Mouse (Mus musculus) hindbrain, embryonic 14.5 days (tissue): ENCODE results near the gene Notch2. TPM values are rescaled to one million over a fixed set of nuclear protein-coding genes. Genes with fewer than 3 reads are reported as not detected.
A peak's percentile ranks its signal among the peaks of the same experiment; 100 is the strongest.

ENCODE experiments used
- ATAC-seq: fragments of 200-750 bp; cut with Nextera tagmentation; 2 replicates; pipeline ENCODE4 v1.8.0; 2017; ENCODE audit warnings: moderate number of reproducible peaks, mild to moderate bottlenecking, moderate TSS enrichment, moderate library complexity; ENCODE audit not compliant: low FRiP score
- DNase-seq: peaks from one replicate; pipeline ENCODE4 v3.0.0-alpha.2; 2015; ENCODE audit warnings: low spot score
- H3K27ac ChIP-seq: fragments of 300-500 bp; sonication (generic); 2 replicates; pipeline ENCODE4 v1.5.1; 2014; ENCODE audit warnings: mild to moderate bottlenecking, moderate library complexity
- H3K27me3 ChIP-seq: fragments of 300-500 bp; sonication (generic); 2 replicates; pipeline ENCODE4 v1.6.1; 2014; ENCODE audit warnings: mild to moderate bottlenecking, low read length, mixed read lengths; ENCODE audit not compliant: control insufficient read depth, insufficient read depth
- H3K36me3 ChIP-seq: fragments of 300-500 bp; sonication (generic); replicated peaks from 2 replicates; pipeline ENCODE4 v1.6.1; 2014; ENCODE audit not compliant: control insufficient read depth, insufficient read depth
- H3K4me1 ChIP-seq: fragments of 300-500 bp; sonication (generic); replicated peaks from 2 replicates; pipeline ENCODE4 v1.6.1; 2014; ENCODE audit warnings: antibody characterized with exemption, low read length, mixed read lengths; ENCODE audit not compliant: control insufficient read depth, insufficient read depth
- H3K4me2 ChIP-seq: fragments of 300-500 bp; sonication (generic); replicated peaks from 2 replicates; pipeline ENCODE4 v1.6.1; 2014; ENCODE audit warnings: mild to moderate bottlenecking, moderate library complexity
- H3K4me3 ChIP-seq: fragments of 300-500 bp; sonication (generic); replicated peaks from 2 replicates; pipeline ENCODE4 v1.5.1; 2014; ENCODE audit warnings: mild to moderate bottlenecking, low read length
- H3K9ac ChIP-seq: fragments of 300-500 bp; sonication (generic); 2 replicates; pipeline ENCODE4 v1.6.1; 2014
- H3K9me3 ChIP-seq: fragments of 300-500 bp; sonication (generic); 2 replicates; pipeline ENCODE4 v1.6.1; 2016; ENCODE audit warnings: low read length; ENCODE audit not compliant: control insufficient read depth
- WGBS: fragments of 180-500 bp; shearing (Covaris S2); extraction: QIAGEN DNeasy Blood & Tissue Kit; methylation state at CpG from one replicate; pipeline ENCODE4 v1.1.7; 2014; 5-methylcytosine and 5-hydroxymethylcytosine counted together
- polyA plus RNA-seq: library from polyadenylated mRNA; unstranded; fragments of >200 nt; fragmentation: Nextera tagmentation; extraction: Ambion mirVana; gene quantifications from 2 replicates; pipeline ENCODE4 v1.2.1, GENCODE M21; 2014

Gene Notch2
- 14.8 and 15.2 TPM in 2 replicates for polyA plus RNA-seq

DNA sequence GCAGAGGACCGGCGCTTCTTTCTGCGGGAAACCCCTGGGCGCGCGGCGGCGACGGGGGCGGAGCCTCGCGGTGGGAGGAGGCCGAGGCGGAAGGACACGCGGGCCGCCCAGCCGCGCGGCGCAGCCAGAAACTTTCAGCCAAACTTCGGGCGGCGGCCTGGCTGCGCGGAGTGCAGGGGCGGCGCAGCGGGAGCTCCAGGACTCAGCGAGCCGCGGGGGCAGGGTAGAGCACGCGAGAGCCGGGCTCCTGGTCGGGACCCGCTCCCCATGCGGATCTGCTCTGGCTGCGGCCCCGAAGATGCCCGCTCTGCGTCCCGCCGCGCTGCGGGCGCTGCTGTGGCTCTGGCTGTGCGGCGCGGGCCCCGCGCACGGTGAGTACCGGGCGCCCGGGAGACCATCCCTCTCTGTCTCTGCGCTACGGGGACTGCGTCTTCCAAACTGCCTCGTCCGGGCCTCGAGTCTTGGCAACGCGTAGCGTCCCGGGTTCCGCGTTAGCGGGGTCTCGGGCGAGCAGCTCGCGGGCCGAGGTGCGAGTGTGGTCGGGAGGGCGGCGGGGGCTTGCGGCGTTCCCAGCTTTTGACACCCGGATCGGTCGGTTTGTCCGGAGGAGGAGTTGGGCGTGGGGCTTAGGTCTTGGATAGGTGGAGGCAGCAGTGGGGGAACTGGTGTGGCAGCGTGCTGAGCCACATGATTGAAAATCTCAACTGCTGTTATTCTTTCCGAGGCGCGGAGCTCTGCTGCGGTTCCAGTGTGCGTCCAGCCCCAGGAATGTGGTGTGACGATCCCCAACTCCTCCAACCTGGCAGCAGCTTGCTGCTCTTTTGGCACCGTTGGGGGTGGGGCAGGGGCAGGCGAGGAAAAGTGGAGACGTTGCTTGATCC lies at the start of gene Notch2:
Gene Notch2, plus strand, starts transcription at position 127 of the 881 bp plus-strand sequence.
- no peaks in the 10 kb centered on the region for H3K9me3 ChIP-seq
- no peaks in the 10 kb centered on the region; the same call in 1 of the 2 replicates for H3K4me1 ChIP-seq
- no peaks in the 10 kb centered on the region for H3K36me3 ChIP-seq
- H3K4me3 ChIP-seq, result peak within 1 kb of the TSS; percentile 86
- H3K4me2 ChIP-seq, result peak within 1 kb of the TSS; percentile 84
- peak within 1 kb of the TSS; percentile 72 for H3K9ac ChIP-seq
- peaks cover 8% of the 10 kb centered on the region for H3K27me3 ChIP-seq
- H3K27ac ChIP-seq, result peak within 1 kb of the TSS; percentile 74; the same call in 1 of the 2 replicates
- ATAC-seq, result peak; percentile 87
- DNase-seq, result peak; percentile 90
- WGBS, result under 1% methylated on average over 61 of the region's 95 CpGs

DNA sequence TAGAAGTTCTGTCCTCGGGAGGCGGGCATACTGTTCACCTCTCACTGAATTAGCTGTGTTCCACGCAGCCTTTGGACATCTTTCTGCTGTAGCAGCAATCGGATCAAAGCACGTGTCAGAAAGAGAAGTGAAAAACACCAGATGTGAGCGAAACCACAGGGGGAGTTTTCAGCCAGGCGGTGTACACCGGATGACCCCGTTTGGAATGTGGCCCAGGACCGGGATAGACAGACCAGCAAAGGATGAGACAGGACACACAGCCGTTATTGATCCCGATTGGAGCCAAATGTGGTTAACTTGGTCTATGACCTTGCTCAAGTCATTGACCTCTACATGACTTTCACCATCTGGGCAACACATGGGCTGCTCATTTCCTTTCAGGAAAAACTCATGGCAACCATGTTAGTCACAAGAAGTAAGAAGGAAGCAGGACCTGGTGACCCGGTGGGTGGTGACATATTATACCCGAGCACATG lies 48.4 kb upstream of the Notch2 start:
- ATAC-seq, result no peak
- DNase-seq, result no peak
- H3K27me3 ChIP-seq, result no peaks in the 10 kb centered on the region
- no peak overlapping the region for H3K9ac ChIP-seq
- 83% methylated on average over 14 of the region's 14 CpGs for WGBS
- H3K36me3 ChIP-seq, result no peaks in the 10 kb centered on the region
- peaks cover 5% of the 10 kb centered on the region for H3K4me1 ChIP-seq
- no peak overlapping the region for H3K4me2 ChIP-seq
- H3K4me3 ChIP-seq, result no peak overlapping the region
- H3K27ac ChIP-seq, result no peak overlapping the region
- no peaks in the 10 kb centered on the region for H3K9me3 ChIP-seq

DNA sequence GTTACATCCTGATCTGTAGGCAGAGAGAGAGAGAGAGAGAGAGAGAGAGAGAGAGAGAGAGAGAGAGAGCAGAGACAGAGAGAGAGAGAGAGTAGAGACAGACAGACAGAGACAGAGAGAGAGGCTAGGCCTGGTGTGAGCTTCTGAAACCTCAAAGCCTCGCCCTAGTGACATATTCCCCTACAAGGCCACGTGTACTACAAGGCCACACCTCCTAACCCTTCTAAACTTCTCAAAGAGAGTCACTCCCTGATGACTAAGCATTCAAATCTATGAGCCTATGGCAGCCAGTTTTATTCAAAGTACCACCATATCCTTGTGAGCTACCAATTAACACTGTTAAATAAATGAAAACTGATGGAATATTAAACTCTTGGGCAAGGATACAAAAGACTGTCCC lies 45.7 kb upstream of the Notch2 start:
- no peak overlapping the region for H3K4me3 ChIP-seq
- 0 out of 2 replicates have a peak, but pooled peaks cover 3% of the 10 kb centered on the region for H3K4me1 ChIP-seq
- H3K27ac ChIP-seq, result no peak overlapping the region
- no peak overlapping the region for H3K4me2 ChIP-seq
- DNase-seq (no peak), ATAC-seq (no peak)
- no peaks in the 10 kb centered on the region for H3K27me3 ChIP-seq
- no peaks in the 10 kb centered on the region for H3K36me3 ChIP-seq
- H3K9ac ChIP-seq, result no peak overlapping the region
- 51% methylated on average over 2 of the region's 2 CpGs for WGBS
- H3K9me3 ChIP-seq, result no peaks in the 10 kb centered on the region

DNA sequence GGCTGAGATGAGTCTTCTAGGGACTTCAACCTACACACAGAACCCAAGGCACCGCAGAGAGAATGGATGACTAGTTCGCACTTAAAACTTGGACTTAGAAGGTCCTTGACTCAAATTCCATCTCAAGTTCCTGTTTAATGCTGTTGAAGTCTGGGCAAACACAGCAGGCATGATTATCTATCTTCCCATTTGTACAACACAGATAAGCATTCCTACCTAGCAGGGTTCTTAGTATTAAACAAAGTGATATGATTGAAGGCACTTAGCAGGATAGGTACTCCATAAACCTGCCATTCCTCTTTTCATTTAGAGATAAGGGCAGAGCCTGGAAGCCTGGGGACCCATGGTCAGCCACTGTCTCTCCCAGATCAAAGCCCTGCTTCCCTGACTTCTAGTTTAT lies 45.1 kb upstream of the Notch2 start:
- H3K9ac ChIP-seq, result no peak overlapping the region
- 93% methylated on average over 2 of the region's 2 CpGs for WGBS
- DNase-seq, result no peak
- H3K27me3 ChIP-seq, result no peaks in the 10 kb centered on the region
- 0 out of 2 replicates have a peak, but pooled peaks cover 3% of the 10 kb centered on the region for H3K4me1 ChIP-seq
- H3K9me3 ChIP-seq, result no peaks in the 10 kb centered on the region
- H3K4me3 ChIP-seq, result no peak overlapping the region
- no peaks in the 10 kb centered on the region for H3K36me3 ChIP-seq
- no peak overlapping the region for H3K27ac ChIP-seq
- no peak for ATAC-seq
- H3K4me2 ChIP-seq, result no peak overlapping the region

DNA sequence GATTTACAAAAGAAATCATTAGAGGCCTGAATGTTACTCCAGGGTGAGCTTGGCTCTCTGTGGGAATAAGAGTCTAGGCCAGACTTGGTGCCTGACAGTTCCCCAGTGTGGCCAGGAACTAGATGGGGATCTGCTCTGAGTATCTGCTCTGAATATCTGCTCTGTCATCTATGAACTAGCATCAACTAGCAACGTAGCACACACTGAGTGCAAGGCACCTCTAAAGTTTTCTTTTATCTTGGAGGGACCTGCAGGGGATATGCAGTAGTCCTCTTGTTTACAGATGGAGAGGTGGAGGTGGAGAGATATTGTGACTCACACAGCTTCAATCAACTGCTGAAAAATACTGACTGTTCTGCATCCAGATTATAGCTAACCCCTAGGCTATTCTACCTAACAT lies 44.3 kb upstream of the Notch2 start:
- no peak for DNase-seq
- no peak overlapping the region for H3K9ac ChIP-seq
- no peaks in the 10 kb centered on the region for H3K27me3 ChIP-seq
- no peaks in the 10 kb centered on the region for H3K36me3 ChIP-seq
- H3K9me3 ChIP-seq, result no peaks in the 10 kb centered on the region
- ATAC-seq, result no peak
- H3K4me1 ChIP-seq, result 0 out of 2 replicates have a peak, but pooled peaks cover 3% of the 10 kb centered on the region
- WGBS, result 71% methylated on average over 1 of the region's 1 CpGs
- no peak overlapping the region for H3K4me3 ChIP-seq
- no peak overlapping the region for H3K4me2 ChIP-seq
- H3K27ac ChIP-seq, result no peak overlapping the region

DNA sequence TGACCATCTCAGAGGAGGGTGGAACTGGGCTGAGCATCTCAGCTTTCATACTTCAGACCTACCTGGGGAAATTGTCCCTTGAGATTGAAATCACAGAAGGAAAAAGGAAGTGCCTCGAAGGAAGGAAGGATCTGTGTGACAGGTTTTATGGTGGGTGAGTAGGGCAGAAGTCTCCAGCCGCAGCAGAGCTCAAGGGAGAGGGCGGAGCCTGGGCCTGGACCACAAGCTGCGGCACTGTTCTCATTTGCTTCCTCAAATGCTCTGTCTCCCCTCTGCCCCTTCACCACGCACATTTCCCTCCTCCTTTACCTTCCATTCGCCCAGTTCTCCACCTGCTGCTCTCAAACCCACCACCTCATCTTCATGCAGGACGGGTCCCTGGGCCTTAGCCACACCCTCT lies 42.2 kb upstream of the Notch2 start:
- H3K27me3 ChIP-seq, result no peaks in the 10 kb centered on the region
- no peak overlapping the region for H3K4me2 ChIP-seq
- 0 out of 2 replicates have a peak, but pooled peaks cover 3% of the 10 kb centered on the region for H3K4me1 ChIP-seq
- H3K9me3 ChIP-seq, result peaks cover 6% of the 10 kb centered on the region; the same call in 1 of the 2 replicates
- H3K36me3 ChIP-seq, result no peaks in the 10 kb centered on the region
- DNase-seq, result no peak
- no peak overlapping the region for H3K9ac ChIP-seq
- WGBS, result 21% methylated on average over 7 of the region's 7 CpGs
- H3K4me3 ChIP-seq, result no peak overlapping the region
- no peak for ATAC-seq
- no peak overlapping the region for H3K27ac ChIP-seq

DNA sequence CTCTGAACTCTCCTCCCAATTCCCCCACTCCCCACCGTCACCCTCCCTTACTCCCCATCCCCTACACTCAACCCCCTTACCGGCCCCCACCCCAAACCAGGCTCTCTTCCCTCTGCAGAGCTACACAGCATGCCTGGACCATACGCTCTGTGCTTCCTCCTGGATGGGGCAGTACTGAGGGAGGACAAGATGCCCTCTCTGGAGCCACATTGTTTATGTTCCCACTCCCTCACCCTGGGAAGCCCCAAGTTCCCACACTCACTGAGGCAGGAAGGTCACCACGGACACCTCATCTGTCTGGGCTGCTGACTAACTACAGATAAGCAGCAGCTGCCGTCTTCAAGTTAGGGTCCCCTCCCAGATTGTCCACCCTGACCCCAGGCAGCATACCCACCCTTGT lies 41.1 kb upstream of the Notch2 start:
- 64% methylated on average over 5 of the region's 5 CpGs for WGBS
- H3K27me3 ChIP-seq, result no peaks in the 10 kb centered on the region
- no peak overlapping the region for H3K27ac ChIP-seq
- H3K9ac ChIP-seq, result no peak overlapping the region
- H3K36me3 ChIP-seq, result no peaks in the 10 kb centered on the region
- no peak for DNase-seq
- peaks cover 6% of the 10 kb centered on the region; the same call in 1 of the 2 replicates for H3K9me3 ChIP-seq
- no peak overlapping the region for H3K4me3 ChIP-seq
- H3K4me1 ChIP-seq, result 0 out of 2 replicates have a peak, but pooled peaks cover 3% of the 10 kb centered on the region
- no peak for ATAC-seq
- H3K4me2 ChIP-seq, result no peak overlapping the region

DNA sequence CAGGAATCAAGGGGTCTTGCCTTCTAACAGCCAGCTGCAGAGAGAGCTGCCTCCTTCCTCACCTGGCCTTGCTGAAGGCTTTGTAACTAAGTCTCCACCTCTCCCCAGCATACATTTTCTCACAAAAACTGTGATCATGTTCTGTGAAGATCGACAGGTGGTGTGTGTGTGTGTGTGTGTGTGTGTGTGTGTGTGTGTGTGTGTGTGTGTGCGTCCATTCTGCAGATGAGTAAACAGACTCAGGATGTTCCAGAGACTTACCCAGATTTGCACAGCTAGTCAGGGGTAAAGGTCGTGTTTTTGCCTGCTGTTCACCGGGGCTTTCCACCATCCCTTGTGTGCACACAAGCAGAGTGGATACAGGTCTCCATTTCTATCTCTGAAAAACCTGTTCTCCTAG lies 40.6 kb upstream of the Notch2 start:
- no peak overlapping the region for H3K4me2 ChIP-seq
- H3K27me3 ChIP-seq, result no peaks in the 10 kb centered on the region
- no peaks in the 10 kb centered on the region for H3K36me3 ChIP-seq
- no peak overlapping the region for H3K9ac ChIP-seq
- ATAC-seq (no peak), DNase-seq (no peak)
- H3K27ac ChIP-seq, result no peak overlapping the region
- 0 out of 2 replicates have a peak, but pooled peaks cover 3% of the 10 kb centered on the region for H3K4me1 ChIP-seq
- H3K4me3 ChIP-seq, result no peak overlapping the region
- 79% methylated on average over 4 of the region's 4 CpGs for WGBS
- peaks cover 6% of the 10 kb centered on the region; the same call in 1 of the 2 replicates for H3K9me3 ChIP-seq

DNA sequence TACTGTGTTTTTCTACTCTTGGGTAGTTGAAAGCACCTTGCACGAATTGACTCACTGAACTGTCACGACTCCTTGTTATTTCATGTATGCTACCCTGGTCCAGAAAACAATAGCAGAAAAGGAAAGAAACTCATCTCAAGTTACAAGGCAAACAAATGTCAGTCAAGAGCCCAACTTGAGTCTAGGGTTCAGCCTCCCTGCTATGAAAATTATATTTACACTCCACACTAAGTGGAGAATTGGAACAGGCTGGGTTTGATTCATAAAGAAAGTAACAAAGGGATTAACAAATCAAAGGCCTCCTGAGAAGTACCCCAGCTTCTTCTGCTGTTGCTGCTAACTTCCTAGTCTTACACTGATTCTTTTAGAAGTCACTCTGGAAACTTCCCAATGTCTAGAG lies 40.0 kb upstream of the Notch2 start:
- Histone ChIP-seq H3K27ac (no peak overlapping the region), H3K4me3 (no peak overlapping the region), H3K4me2 (no peak overlapping the region), H3K9ac (no peak overlapping the region), H3K9me3 (peaks cover 6% of the 10 kb centered on the region; the same call in 1 of the 2 replicates), H3K27me3 (no peaks in the 10 kb centered on the region), H3K36me3 (no peaks in the 10 kb centered on the region), H3K4me1 (0 out of 2 replicates have a peak, but pooled peaks cover 3% of the 10 kb centered on the region)
- WGBS, result 32% methylated on average over 2 of the region's 2 CpGs
- DNase-seq, result no peak
- ATAC-seq, result no peak
